In the genomic region with DNA sequence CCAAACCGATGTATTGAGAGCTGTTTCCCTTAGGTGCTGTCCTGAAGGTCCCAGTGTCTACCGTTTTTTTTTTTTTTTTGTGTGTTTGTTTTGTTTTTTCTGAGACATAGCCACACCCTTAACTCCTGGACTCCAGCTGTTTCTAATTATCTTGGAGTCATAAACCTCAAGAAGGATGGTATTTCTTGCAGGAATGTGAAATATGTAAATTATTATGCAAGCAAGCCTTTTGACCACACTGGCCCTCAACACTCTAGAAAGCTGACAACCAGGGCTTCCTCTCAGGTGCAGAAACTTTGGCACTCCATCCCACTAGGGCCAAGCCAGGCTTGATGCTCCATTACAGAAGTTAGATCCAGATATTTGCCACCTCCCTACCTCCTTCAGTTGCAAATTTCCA, we compare ENCODE assay signal across 31 mouse cellular contexts. TPM values are rescaled to one million over a fixed set of nuclear protein-coding genes. Genes with fewer than 3 reads are reported as not detected.
"Had no signal": no experiment of that assay in that cellular context is flagged by ENCODE, and none has a peak within 500 bp of the region (broad histone marks: within the 10 kb centered on the region; RNA-seq: fewer than 3 reads in every experiment).

No protein-coding gene starts in this region.

- H3K27me3 ChIP-seq: heart, embryonic 12.5 days; hindbrain, embryonic 12.5 days; intestine, embryonic 15.5 days; limb, embryonic 13.5 days; limb, embryonic 15.5 days; liver, embryonic 12.5 days had no signal

- H3K27ac ChIP-seq: gastrocnemius, adult 2 months; heart, embryonic 10.5 days; hindbrain, embryonic 10.5 days; hindbrain, embryonic 12.5 days; hindbrain, embryonic 14.5 days; intestine, embryonic 15.5 days; layer of hippocampus, adult 2 months; limb, embryonic 13.5 days; limb, embryonic 15.5 days; liver, embryonic 12.5 days; liver, embryonic 14.5 days had no signal

- H3K4me1 ChIP-seq: heart, embryonic 10.5 days; heart, embryonic 12.5 days; hindbrain, embryonic 10.5 days; hindbrain, embryonic 12.5 days; intestine, embryonic 15.5 days; limb, embryonic 13.5 days; limb, embryonic 15.5 days; liver, embryonic 12.5 days had no signal

- H3K4me3 ChIP-seq: gastrocnemius, adult 2 months; heart, embryonic 10.5 days; heart, embryonic 12.5 days; hindbrain, embryonic 10.5 days; hindbrain, embryonic 12.5 days; intestine, embryonic 15.5 days; layer of hippocampus, adult 2 months; limb, embryonic 13.5 days; limb, embryonic 15.5 days; liver, embryonic 12.5 days had no signal

- H3K36me3 ChIP-seq: heart, embryonic 10.5 days; heart, embryonic 12.5 days; hindbrain, embryonic 10.5 days; hindbrain, embryonic 12.5 days; intestine, embryonic 15.5 days; limb, embryonic 13.5 days; limb, embryonic 15.5 days; liver, embryonic 12.5 days had no signal

- H3K9me3 ChIP-seq: heart, embryonic 10.5 days; heart, embryonic 12.5 days; hindbrain, embryonic 10.5 days; hindbrain, embryonic 12.5 days; intestine, embryonic 15.5 days; limb, embryonic 13.5 days; limb, embryonic 15.5 days; liver, embryonic 12.5 days had no signal

- H3K4me2 ChIP-seq: heart, embryonic 12.5 days; hindbrain, embryonic 12.5 days; hindbrain, embryonic 14.5 days; intestine, embryonic 15.5 days; limb, embryonic 13.5 days; limb, embryonic 15.5 days; liver, embryonic 12.5 days had no signal

- DNase-seq: gastrocnemius, adult 2 months; gastrocnemius, postnatal 10 days; gastrocnemius, postnatal 25 days; heart, adult 18-20 months; heart, postnatal 10 days; heart, postnatal 4 days; kidney, adult 18-20 months; kidney, adult 8-10 months; kidney, postnatal 10 days; kidney, postnatal 25 days; kidney, postnatal 4 days; left cerebral cortex, postnatal 4 days had no signal

RNA-seq across cellular contexts. Expression of a gene that starts 12.9 kb away (rescaled TPM):
- polyA plus RNA-seq: heart, embryonic 10.5 days; heart, embryonic 12.5 days; heart, embryonic 14.5 days; heart, embryonic 16.5 days; hindbrain, embryonic 10.5 days; hindbrain, embryonic 12.5 days; hindbrain, embryonic 14.5 days; hindbrain, embryonic 16.5 days; intestine, embryonic 15.5 days; intestine, postnatal 0 days; kidney, embryonic 14.5 days; kidney, embryonic 16.5 days; limb, embryonic 11.5 days; limb, embryonic 13.5 days; limb, embryonic 15.5 days; liver, adult 2 months; liver, embryonic 12.5 days; liver, embryonic 14.5 days had no signal
